Mouse (Mus musculus) liver, embryonic 15.5 days (tissue): ENCODE measurements around the gene Olfr1284. TPM values are rescaled to one million over a fixed set of nuclear protein-coding genes. Genes with fewer than 3 reads are reported as not detected.
"Not testable (repeated sequence)": the region's sequence is repeated elsewhere in the genome, so short reads cannot be mapped to it uniquely, and the experiment has no call there.

Source experiments
- ATAC-seq: fragments of 200-750 bp; cut with Nextera tagmentation; 2 replicates; pipeline ENCODE4 v1.8.0; 2017; ENCODE audit warnings: moderate number of reproducible peaks, mild to moderate bottlenecking, moderate library complexity; ENCODE audit not compliant: insufficient read depth
- H3K27ac ChIP-seq: fragments of 300-500 bp; sonication (generic); replicated peaks from 2 replicates; pipeline ENCODE4 v1.5.1; 2015; ENCODE audit warnings: mild to moderate bottlenecking, inconsistent platforms
- H3K27me3 ChIP-seq: fragments of 300-500 bp; sonication (generic); 2 replicates; pipeline ENCODE4 v1.6.1; 2015; ENCODE audit warnings: mild to moderate bottlenecking, inconsistent platforms
- H3K36me3 ChIP-seq: fragments of 300-500 bp; sonication (generic); replicated peaks from 2 replicates; pipeline ENCODE4 v1.6.1; 2015; ENCODE audit warnings: moderate library complexity, mild to moderate bottlenecking, inconsistent platforms
- H3K4me1 ChIP-seq: fragments of 300-500 bp; sonication (generic); replicated peaks from 2 replicates; pipeline ENCODE4 v1.6.1; 2015; ENCODE audit warnings: inconsistent platforms
- H3K4me2 ChIP-seq: fragments of 300-500 bp; sonication (generic); 2 replicates; pipeline ENCODE4 v1.6.1; 2015; ENCODE audit warnings: moderate library complexity, mild to moderate bottlenecking, inconsistent platforms
- H3K4me3 ChIP-seq: fragments of 300-500 bp; sonication (generic); replicated peaks from 2 replicates; pipeline ENCODE4 v1.5.1; 2015; ENCODE audit warnings: mild to moderate bottlenecking, inconsistent platforms
- H3K9ac ChIP-seq: fragments of 300-500 bp; sonication (generic); 2 replicates; pipeline ENCODE4 v1.6.1; 2015; ENCODE audit warnings: moderate library complexity, mild to moderate bottlenecking, inconsistent platforms
- H3K9me3 ChIP-seq: fragments of 300-500 bp; sonication (generic); replicated peaks from 2 replicates; pipeline ENCODE4 v1.6.1; 2016; ENCODE audit warnings: inconsistent platforms
- WGBS: fragments of 180-500 bp; shearing (Covaris S2); methylation state at CpG from one replicate; pipeline ENCODE4 v1.1.7; 2015; ENCODE audit warnings: mixed read lengths; ENCODE audit not compliant: insufficient replicate concordance; 5-methylcytosine and 5-hydroxymethylcytosine counted together
- polyA plus RNA-seq: library from polyadenylated mRNA; unstranded; fragments of >200 nt; fragmentation: Nextera tagmentation; extraction: Ambion mirVana; gene quantifications from 2 replicates; pipeline ENCODE4 v1.2.1, GENCODE M21; 2015

The Olfr1284 gene
- polyA plus RNA-seq = not detected in 2 replicates

DNA sequence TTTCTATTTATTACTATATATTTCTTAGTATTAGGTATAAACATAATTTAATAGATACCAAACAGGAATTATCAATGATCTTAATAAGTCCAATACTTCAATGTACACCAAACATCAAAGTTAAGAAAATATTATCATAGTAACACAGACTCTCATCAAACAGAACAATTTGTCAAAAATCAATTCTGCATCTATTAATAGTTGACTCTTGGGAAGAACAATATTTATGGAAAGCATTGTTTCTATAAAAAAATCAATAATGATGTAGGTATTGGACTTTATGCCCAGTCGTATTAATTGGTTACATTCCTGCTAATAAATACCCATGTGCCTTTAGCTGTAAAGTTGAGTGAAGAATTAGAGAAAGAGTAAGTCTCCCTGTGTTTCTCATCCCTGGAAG lies at the start of gene Olfr1284:
Gene Olfr1284 (plus strand): TSS at position 301 of the 400 bp plus-strand sequence.
- Histone ChIP-seq H3K4me3 (no peak within 1 kb of the TSS), H3K4me1 (no peaks in the 10 kb centered on the region), H3K9me3 (no peaks in the 10 kb centered on the region), H3K27ac (no peak within 1 kb of the TSS), H3K36me3 (no peaks in the 10 kb centered on the region), H3K27me3 (no peaks in the 10 kb centered on the region), H3K9ac (no peak within 1 kb of the TSS), H3K4me2 (no peak within 1 kb of the TSS)
- ATAC-seq = no peak
- WGBS = 51% methylated on average over 1 of the region's 1 CpGs

DNA sequence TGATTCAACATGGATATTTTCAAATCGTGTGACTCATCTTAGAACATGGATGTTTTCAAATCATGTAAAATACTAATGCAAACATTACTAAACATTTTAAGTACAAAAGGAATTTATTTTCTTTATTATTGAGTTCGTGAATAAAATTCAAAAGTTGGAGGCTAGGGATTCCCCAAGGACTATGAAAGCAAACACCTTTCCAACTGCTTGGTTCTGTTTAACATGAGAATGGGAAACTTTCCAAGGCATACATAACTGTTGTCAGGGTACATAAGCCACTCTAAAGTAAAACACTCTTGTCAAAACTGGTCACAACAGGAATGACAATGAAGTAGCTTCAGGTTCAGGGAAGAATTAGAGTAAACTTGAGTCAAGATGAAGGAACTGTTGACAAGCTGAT lies 49.1 kb upstream of the Olfr1284 start, which contains the start of gene Olfr1281:
Gene Olfr1281 (plus strand): TSS at position 301 of the 400 bp plus-strand sequence.
- 46% methylated on average over 2 of the region's 2 CpGs for WGBS
- H3K27ac ChIP-seq = no peak within 1 kb of the TSS
- H3K4me3 ChIP-seq = no peak within 1 kb of the TSS
- no peaks in the 10 kb centered on the region for H3K9me3 ChIP-seq
- no peak for ATAC-seq
- H3K4me2 ChIP-seq = no peak within 1 kb of the TSS
- H3K9ac ChIP-seq = no peak within 1 kb of the TSS
- H3K4me1 ChIP-seq = no peaks in the 10 kb centered on the region
- H3K36me3 ChIP-seq = no peaks in the 10 kb centered on the region
- H3K27me3 ChIP-seq = no peaks in the 10 kb centered on the region

DNA sequence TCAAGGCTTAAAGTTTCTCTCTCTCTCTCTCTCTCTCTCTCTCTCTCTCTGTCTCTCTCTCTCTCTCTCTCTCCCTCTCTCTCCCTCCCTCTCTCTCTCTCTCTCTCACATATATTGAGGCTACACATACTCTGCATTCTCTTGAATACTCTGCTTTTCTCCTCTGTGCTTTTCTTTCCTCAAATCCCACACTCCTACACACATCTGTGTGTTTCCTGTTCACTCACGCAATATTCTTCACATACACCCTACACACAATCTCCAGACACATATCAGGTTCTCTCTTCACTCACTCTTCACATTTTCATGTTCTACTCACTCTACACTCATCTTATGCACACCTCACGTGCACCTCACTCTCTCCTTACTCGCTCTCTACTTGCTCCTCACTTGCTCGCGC lies 41.6 kb upstream of the Olfr1284 start:
- H3K27ac ChIP-seq, H3K4me1 ChIP-seq, ATAC-seq, H3K4me3 ChIP-seq, H3K9ac ChIP-seq, H3K36me3 ChIP-seq, H3K27me3 ChIP-seq, H3K4me2 ChIP-seq, H3K9me3 ChIP-seq: not testable (repeated sequence)
- WGBS = 62% methylated on average over 5 of the region's 5 CpGs

DNA sequence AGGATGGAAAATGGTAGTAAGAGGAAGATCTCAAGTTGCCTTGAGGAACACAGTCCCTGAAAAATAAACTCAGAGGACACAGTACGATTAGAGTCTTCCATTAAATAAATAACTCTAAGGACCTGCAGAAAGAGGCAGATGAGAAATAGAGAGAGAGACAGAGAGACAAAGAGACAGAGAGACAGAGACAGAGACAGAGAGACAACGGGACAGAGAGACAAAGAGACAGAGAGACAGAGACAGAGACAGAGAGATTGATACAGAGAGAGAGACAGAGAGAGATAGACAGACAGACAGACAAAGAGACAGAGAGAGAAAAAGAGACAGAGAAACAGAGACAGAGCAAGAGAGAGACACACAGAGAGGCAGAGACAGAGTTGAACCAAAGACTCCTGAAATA lies 39.3 kb upstream of the Olfr1284 start, which contains the start of gene Olfr1282:
Gene Olfr1282 (minus strand): TSS at position 101 of the 400 bp plus-strand sequence.
- H3K4me1 ChIP-seq = no peaks in the 10 kb centered on the region
- no peak for ATAC-seq
- no peaks in the 10 kb centered on the region for H3K9me3 ChIP-seq
- no peaks in the 10 kb centered on the region for H3K36me3 ChIP-seq
- H3K9ac ChIP-seq = no peak within 1 kb of the TSS
- no peak within 1 kb of the TSS for H3K4me2 ChIP-seq
- WGBS = 58% methylated on average over 2 of the region's 2 CpGs
- H3K27me3 ChIP-seq = no peaks in the 10 kb centered on the region
- no peak within 1 kb of the TSS for H3K4me3 ChIP-seq
- H3K27ac ChIP-seq = no peak within 1 kb of the TSS

DNA sequence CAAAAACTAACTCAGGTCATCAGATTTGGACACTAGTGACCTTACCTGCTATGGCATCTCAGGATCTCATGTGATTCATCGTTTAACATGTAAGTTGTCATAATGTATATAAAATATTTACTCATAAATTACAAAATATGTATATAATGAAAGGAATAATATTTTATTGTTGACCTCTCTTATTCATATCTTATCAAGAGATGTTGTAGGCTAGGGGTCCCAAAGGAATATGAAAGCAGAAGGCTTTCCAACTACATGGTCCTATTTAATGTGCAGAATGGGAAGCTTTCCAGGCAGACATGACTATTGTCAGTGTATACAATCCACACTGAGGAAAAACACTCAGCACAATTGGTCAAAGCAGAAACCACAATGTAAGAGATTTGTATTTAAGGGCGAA lies 8.8 kb upstream of the Olfr1284 start, which contains the start of gene Olfr1283:
Gene Olfr1283 (plus strand): TSS at position 301 of the 400 bp plus-strand sequence.
- no peaks in the 10 kb centered on the region for H3K27me3 ChIP-seq
- H3K4me3 ChIP-seq = no peak within 1 kb of the TSS
- no peak for ATAC-seq
- H3K36me3 ChIP-seq = no peaks in the 10 kb centered on the region
- no peaks in the 10 kb centered on the region for H3K4me1 ChIP-seq
- H3K9me3 ChIP-seq = no peaks in the 10 kb centered on the region
- no peak within 1 kb of the TSS for H3K4me2 ChIP-seq
- H3K9ac ChIP-seq = no peak within 1 kb of the TSS
- no peak within 1 kb of the TSS for H3K27ac ChIP-seq
- WGBS = 47% methylated on average over 2 of the region's 2 CpGs

DNA sequence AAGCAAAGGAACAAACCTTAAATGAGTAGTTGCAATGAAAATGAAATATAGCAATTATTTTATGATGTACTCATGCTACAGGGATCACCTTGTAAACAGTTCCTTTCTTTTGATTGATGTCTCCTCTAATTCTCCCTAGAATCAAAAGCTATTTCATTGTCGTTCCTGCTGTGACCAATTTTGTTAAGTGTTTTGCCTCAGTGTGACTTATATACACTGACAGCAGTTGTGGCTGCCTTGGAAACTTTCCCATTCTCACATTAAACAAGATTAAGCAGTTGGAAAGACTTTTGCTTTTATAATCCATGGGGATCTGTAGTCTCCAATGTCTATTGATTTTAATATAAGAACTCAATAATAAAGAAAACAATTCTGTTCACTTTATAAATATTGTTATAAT lies 47.6 kb downstream of the Olfr1284 start, which contains the start of gene Olfr1286:
Gene Olfr1286 (minus strand): TSS at position 185 of the 400 bp plus-strand sequence.
- no peak within 1 kb of the TSS for H3K4me2 ChIP-seq
- no peak for ATAC-seq
- H3K9me3 ChIP-seq = no peaks in the 10 kb centered on the region
- H3K4me1 ChIP-seq = no peaks in the 10 kb centered on the region
- 53% methylated on average over 1 of the region's 1 CpGs for WGBS
- no peaks in the 10 kb centered on the region for H3K27me3 ChIP-seq
- no peak within 1 kb of the TSS for H3K27ac ChIP-seq
- no peak within 1 kb of the TSS for H3K4me3 ChIP-seq
- H3K36me3 ChIP-seq = no peaks in the 10 kb centered on the region
- no peak within 1 kb of the TSS for H3K9ac ChIP-seq

Other genes starting within 250 kb of the Olfr1284 start
- not detected in 2 replicates for gene Gm15130, start 222.6 kb upstream of the Olfr1284 start, polyA plus RNA-seq
- gene 4930430A15Rik, start 145.9 kb upstream of the Olfr1284 start, polyA plus RNA-seq = not detected in 2 replicates
- not detected in 2 replicates for gene Olfr1275, start 140.2 kb upstream of the Olfr1284 start, polyA plus RNA-seq
- gene Olfr1276, start 121.0 kb upstream of the Olfr1284 start, polyA plus RNA-seq = not detected in 2 replicates
- not detected in 2 replicates for gene Olfr1277, start 101.4 kb upstream of the Olfr1284 start, polyA plus RNA-seq
- gene Olfr1278, start 85.4 kb upstream of the Olfr1284 start, polyA plus RNA-seq = not detected in 2 replicates
- not detected in 2 replicates for gene Olfr1279, start 74.9 kb upstream of the Olfr1284 start, polyA plus RNA-seq
- gene Olfr1280, start 61.5 kb upstream of the Olfr1284 start, polyA plus RNA-seq = not detected in 2 replicates
- not detected in 2 replicates for gene Olfr1281, start 49.0 kb upstream of the Olfr1284 start, polyA plus RNA-seq
- gene Olfr1282, start 39.4 kb upstream of the Olfr1284 start, polyA plus RNA-seq = not detected in 2 replicates
- not detected in 2 replicates for gene Olfr1283, start 8.7 kb upstream of the Olfr1284 start, polyA plus RNA-seq
- not detected in 2 replicates for gene Olfr1286, start 47.6 kb downstream of the Olfr1284 start, polyA plus RNA-seq
- gene Olfr1287, start 73.6 kb downstream of the Olfr1284 start, polyA plus RNA-seq = not detected in 2 replicates
- gene Olfr1288, start 98.6 kb downstream of the Olfr1284 start, polyA plus RNA-seq = not detected in 2 replicates
- gene Olfr1289, start 105.3 kb downstream of the Olfr1284 start, polyA plus RNA-seq = not detected in 2 replicates
- gene Olfr1290, start 118.3 kb downstream of the Olfr1284 start, polyA plus RNA-seq = not detected in 2 replicates
- gene Olfr1291-ps1, start 121.7 kb downstream of the Olfr1284 start, polyA plus RNA-seq = not detected in 2 replicates
- not detected in 2 replicates for gene Olfr1293-ps, start 149.7 kb downstream of the Olfr1284 start, polyA plus RNA-seq
- not detected in 2 replicates for gene Olfr1294, start 164.8 kb downstream of the Olfr1284 start, polyA plus RNA-seq
- not detected in 2 replicates for gene Olfr1295, start 194.2 kb downstream of the Olfr1284 start, polyA plus RNA-seq